Mouse (Mus musculus) ovary, postnatal 10 days (tissue): Measurements from ENCODE around the gene Lhfpl3.
"Not testable (repeated sequence)": the region's sequence is repeated elsewhere in the genome, so short reads cannot be mapped to it uniquely, and the experiment has no call there.

Experiments used
- DNase-seq: peaks from one replicate; pipeline ENCODE4 v3.0.0; 2022; ENCODE audit warnings: low spot score

Lhfpl3 gene

DNA sequence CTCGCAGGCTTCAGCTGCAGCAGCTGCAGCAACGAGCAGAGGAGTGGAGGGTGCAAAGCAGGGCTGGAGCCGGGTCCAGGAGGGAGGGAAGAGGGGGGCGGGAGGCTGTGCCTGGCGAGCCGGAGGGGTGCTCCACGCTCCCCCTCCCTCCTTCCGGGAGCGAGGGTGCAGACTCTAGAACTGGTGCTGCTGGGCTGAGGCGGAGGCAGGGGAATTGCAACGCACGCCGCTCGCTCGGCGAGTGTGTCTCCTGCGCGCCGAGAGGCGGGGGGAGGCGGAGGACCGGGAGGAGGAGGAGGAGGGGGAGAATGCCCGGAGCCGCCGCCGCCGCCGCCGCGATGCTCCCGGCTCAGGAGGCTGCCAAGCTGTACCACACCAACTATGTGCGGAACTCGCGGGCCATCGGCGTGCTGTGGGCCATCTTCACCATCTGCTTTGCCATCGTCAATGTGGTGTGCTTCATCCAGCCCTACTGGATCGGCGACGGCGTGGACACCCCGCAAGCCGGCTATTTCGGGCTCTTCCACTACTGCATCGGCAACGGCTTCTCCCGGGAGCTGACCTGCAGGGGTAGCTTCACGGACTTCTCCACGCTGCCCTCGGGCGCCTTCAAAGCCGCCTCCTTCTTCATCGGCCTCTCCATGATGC, at the start of gene Lhfpl3:
TSS of gene Lhfpl3 (plus strand) at position 175 of the 648 bp plus-strand sequence.
- DNase-seq, result no peak

DNA sequence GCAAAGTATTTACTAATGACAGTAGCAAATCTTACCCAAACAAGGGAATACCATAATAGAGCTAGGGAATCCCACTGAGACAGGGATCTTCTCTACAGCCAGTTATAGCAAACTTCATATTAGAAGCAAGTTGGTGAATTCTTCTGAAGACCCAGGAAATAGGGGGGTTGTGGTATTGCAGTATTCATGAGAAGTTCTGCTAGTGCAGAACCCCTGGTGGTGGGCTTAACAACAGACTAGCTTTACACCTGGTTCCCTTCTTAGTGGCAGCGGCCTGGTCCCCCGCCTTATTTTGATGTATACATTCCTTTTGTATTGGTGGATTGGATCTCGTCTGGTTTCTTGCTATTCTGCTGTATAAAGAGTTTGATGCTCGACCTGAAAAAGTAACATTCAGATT, 39.6 kb upstream of the Lhfpl3 start:
- DNase-seq, result not testable (repeated sequence)

DNA sequence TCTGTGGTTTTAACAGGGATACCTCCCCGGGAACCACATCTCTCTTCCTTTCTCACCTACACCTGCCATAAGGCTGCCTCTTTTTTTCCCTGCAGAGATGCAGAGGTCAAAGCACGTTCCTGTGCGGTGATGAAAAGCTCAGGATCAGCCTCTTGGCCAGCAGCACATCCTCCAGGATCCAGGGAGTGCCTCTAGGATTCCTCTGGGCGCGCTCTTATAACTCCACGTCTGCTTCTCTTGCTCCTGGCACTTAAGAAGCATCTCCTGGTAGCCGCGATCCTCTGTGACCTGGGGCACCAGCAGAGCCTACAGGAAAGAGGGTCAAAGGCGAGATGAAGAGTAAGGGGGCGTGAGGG, 352 bp upstream of the Lhfpl3 start:
- DNase-seq, result no peak

DNA sequence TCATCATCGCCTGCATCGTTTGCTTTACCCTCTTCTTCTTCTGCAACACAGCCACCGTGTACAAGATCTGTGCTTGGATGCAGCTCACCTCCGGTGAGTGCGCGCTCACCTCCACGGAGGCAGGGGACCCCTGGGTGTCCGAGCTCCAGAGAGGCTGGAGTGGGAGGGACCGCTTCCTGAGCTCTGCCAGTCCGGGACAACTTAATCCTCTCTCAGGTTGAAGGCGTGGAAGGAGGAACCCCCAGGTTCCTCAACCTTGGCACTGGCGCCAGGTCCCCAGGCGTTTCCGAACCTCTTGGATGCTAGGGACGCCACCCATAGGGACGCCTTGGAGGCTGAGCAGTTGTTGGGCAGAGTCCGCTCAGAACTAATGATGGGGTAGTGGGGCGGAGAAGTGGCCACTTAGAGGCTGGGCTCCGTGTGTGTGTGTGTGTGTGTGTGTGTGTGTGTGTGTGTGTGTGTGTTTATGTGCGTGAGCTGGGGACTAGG, 718 bp downstream of the Lhfpl3 start:
- no peak for DNase-seq

DNA sequence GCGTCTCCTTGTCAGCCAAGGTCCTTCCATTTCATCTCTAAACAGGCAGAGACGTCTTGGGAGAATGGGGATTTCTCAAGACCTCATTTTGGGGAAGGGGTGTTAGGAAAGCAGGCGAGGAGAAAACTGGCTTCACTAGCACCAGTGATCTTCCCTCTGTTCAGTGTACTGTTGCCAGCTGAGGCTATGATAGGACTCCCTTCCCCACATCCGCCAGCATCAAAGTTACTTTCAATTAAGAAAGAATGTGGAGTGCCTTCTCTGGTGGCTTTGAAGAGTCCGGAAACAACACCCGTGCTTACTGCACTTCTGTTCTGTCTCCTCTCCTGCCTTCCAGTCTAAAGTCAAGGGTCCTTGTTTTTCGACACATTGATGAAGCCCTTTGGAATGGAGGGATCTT, 1.4 kb downstream of the Lhfpl3 start:
- no peak for DNase-seq

- DNase-seq, result no peak
These were observed 11.4 kb downstream of the Lhfpl3 start for GRCm38 (mm10) chr5:22757261-22757660.

DNA sequence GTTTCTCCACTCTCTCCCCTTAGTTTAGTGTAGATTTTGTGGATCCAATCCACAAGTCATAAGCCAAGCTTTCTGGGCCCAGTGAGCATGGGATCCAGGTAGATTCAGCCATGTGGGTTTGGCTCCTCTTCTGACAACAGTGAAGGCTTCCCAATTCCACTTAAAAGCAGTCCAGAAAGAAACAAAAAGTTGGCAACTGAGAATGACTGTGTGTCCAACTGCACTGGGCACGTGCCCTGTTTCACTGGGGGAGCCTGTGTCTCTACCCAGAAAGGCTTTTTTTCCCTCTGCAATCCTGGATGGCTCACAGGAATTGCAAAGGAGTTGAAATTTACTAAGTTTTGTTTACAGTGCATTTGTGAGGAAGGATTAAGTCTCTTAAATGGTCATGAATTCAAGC, 24.9 kb downstream of the Lhfpl3 start:
- DNase-seq, result no peak

- DNase-seq, result no peak
These were observed 49.5 kb downstream of the Lhfpl3 start for GRCm38 (mm10) chr5:22795361-22795760.

GRCm38 (mm10) chr5:22813426-22813825, 67.6 kb downstream of the Lhfpl3 start:
- DNase-seq, result no peak

GRCm38 (mm10) chr5:22829822-22830450, 84.1 kb downstream of the Lhfpl3 start:
- DNase-seq, result no peak

GRCm38 (mm10) chr5:22851572-22851971, 105.7 kb downstream of the Lhfpl3 start:
- DNase-seq, result no peak

- no peak for DNase-seq
These were observed 107.6 kb downstream of the Lhfpl3 start for GRCm38 (mm10) chr5:22853503-22853902.

DNA sequence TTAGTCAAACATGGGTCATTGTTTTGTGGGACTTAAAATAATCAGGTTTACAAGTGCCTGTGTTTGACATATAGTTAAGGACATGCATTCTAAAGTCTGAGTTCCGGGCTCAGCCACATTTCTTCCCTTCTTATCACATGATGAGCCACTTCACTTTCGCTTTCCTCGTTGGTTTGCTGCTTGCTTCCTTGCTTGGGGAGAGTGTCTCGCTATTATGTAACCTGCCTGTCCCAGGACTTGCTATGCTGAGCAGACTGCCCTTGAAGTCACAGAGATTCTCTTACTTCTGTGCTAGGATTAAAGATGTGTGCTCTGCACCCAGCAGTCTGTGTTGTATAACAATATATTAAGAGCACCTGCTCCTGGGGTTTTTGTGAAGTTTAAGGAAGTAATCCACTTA, 110.6 kb downstream of the Lhfpl3 start:
- no peak for DNase-seq

- no peak for DNase-seq
These were observed 115.5 kb downstream of the Lhfpl3 start for GRCm38 (mm10) chr5:22861399-22861798.

- no peak for DNase-seq
These were observed 123.2 kb downstream of the Lhfpl3 start for GRCm38 (mm10) chr5:22869031-22869430.

GRCm38 (mm10) chr5:22872417-22872816, 126.6 kb downstream of the Lhfpl3 start:
- no peak for DNase-seq

DNA sequence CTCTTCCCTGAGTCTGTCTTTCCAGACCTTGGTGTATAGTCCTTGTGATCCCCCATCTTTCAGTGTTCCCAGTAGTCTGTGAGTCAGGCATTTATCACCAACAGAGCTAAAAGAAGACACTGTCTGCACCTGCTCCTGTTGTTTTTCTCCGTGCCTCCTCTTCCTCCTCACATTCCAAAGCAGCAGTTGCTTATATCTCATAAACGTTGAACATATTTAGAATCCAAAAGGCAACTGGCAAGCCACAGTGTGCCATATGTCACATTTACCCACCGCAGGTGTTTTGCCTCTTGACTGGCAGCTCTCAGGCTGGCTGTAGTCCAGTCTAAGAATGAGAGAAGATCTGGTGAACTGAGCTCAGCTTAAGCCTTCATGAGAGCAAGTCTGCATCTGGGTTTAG, 142.5 kb downstream of the Lhfpl3 start:
- DNase-seq, result no peak

DNA sequence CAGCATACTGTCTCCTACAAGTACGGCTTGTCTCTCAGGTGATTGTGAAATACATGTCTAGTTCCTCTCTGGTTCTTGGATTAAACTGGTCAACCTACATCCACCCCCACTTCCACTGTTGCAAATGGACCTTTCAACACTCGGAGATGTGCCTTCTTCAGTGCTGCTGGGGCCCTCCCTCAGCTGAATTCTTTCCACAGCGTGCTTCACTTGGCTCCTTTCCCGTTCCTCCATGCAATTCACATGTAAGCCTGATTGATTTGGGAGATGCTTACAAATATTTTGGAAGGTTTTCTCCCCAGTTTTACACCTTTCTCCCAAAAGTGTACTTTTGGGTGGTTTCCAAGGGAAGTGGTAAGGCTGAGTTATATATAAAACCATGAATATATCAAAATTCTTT, 143.6 kb downstream of the Lhfpl3 start:
- DNase-seq, result no peak

DNA sequence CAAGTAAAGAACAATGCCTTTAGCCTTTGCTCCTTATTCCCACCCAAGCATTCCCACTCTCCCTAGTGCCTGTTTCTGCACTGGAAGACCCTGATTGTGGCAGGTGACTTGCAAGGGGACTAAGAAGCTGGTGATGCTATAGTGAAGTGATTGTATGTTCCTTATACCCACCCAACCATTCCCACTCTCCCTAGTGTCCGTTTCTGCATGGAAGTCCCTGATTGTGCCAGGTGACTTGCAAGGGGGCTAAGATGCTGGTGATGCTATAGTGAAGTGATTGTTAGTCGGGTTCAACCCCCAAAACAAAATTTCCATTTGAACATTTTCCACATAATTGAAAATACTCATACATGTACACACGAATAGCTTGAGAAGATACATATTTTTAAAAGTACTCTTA, 151.4 kb downstream of the Lhfpl3 start:
- no peak for DNase-seq

- no peak for DNase-seq
These were observed 151.9 kb downstream of the Lhfpl3 start for GRCm38 (mm10) chr5:22897656-22898289.

- no peak for DNase-seq
These were observed 152.7 kb downstream of the Lhfpl3 start for GRCm38 (mm10) chr5:22898593-22898992.

DNA sequence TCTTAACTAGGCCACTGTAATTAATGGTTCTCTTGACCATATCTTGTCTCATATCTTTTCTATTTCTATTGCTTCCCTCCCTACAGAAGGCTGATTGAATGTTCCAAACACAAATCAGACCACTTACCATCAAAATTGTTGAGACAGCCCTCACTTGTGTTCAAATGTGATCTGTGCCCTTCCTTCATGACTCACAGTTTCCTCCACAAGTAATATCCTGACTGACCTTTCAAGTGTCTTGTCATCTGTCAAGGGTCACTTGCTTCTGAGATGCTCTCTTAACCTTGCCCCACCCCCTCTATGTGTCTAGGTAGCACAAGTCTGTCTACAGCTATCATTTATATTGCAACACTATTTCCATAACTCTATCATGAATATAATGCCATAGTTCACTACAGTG, 154.1 kb downstream of the Lhfpl3 start:
- DNase-seq, result no peak

DNA sequence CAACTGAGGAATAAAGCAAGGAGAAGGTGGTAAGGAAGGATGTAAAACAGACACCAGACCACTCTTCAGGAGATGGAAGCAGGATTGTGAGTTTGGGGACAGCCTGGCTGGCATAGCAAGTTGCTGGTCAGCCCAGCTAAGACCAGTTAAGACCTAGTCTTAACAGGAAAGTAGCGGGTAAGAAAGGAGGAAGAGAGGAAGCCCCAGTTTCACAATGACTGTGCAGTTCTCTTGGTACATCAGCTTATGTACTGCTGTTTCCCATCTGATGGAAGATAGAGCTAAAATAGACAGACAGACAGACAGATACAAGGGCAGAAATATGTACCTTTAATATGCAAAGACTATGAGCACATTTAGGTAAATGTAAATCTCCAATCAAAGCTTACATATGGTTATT, 171.3 kb downstream of the Lhfpl3 start:
- no peak for DNase-seq

DNA sequence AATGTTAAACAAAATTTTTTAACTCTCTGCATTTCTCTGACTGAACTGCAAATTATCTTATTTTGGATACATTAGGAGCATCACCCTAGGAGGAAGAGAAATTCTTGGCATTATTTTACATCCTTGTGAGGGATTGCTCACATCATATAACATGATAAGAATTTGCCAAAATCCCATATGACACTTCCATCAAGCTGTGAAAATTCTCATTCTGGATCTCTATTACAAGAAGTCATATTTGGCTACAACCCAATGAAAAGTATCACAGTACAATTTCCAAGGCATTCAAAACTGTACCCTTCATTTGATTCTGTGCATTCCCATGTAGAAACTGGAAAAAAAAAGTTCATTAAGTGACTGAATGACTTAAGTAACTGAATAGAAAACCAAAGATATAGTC, 180.3 kb downstream of the Lhfpl3 start:
- no peak for DNase-seq
